Mouse (Mus musculus) left cerebral cortex, adult 2 months (tissue): Measurements from ENCODE around the gene Ngfr. TPM values are rescaled to one million over a fixed set of nuclear protein-coding genes. Genes with fewer than 3 reads are reported as not detected.
"Not testable (repeated sequence)": the region's sequence is repeated elsewhere in the genome, so short reads cannot be mapped to it uniquely, and the experiment has no call there.

Source experiments
- DNase-seq, 2 experiments: peaks; one replicate each; pipeline ENCODE4 v3.0.0; 2021 to 2022; ENCODE audit warnings: low spot score in 2 of 2, mixed read lengths in 1 of 2; ENCODE audit errors: extremely low spot score in 1 of 2
- H3K27ac ChIP-seq: fragments of 200-600 bp; 2 replicates; pipeline ENCODE4 v1.8.1; 2022
- H3K4me3 ChIP-seq: fragments of 200-600 bp; 2 replicates; pipeline ENCODE4 v1.8.1; 2022
- CTCF ChIP-seq: fragments of 200-600 bp; IDR thresholded peaks from 2 replicates; pipeline ENCODE4 v1.8.1; 2022; ENCODE audit warnings: antibody characterized with exemption, mild to moderate bottlenecking, moderate library complexity
- intact Hi-C: fragments of 180-260 bp; cut with DNase I; formaldehyde crosslinking; loops from one replicate; pipeline ENCODE4 v1.15.1; 2025
- total RNA-seq, 2 experiments: library from RNA; stranded (reverse); gene quantifications; 2 replicates each; pipeline ENCODE4 v1.2.3; 2021

Ngfr gene
- total RNA-seq, 2 experiments from 2014 or later, result 0.93 to 1.3 TPM

DNA sequence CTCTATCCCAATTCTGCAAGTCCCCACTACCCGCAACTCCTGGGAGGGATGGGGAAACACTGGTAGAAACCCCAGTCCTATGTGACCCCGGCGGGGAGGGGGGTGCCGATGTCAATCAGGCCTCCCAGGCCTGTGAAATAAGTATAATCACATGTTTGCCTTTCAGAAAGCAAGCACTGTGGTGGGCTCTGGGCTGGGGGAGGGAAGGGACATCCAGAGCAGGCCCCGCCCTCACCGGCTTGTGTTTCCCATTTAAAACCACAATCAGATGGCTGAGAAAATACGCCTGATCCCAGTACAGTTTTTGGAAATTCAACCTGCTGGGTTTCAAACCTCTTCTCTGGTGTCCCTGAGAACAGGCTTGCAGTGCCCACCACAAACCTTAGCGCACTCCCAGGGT, 27.2 kb upstream of the Ngfr start:
- DNase-seq, result no peak
- intact Hi-C loops, result no loop called here
- Histone ChIP-seq H3K27ac (no peak overlapping the region), H3K4me3 (no peak overlapping the region)
- TF ChIP-seq CTCF, result no peak

DNA sequence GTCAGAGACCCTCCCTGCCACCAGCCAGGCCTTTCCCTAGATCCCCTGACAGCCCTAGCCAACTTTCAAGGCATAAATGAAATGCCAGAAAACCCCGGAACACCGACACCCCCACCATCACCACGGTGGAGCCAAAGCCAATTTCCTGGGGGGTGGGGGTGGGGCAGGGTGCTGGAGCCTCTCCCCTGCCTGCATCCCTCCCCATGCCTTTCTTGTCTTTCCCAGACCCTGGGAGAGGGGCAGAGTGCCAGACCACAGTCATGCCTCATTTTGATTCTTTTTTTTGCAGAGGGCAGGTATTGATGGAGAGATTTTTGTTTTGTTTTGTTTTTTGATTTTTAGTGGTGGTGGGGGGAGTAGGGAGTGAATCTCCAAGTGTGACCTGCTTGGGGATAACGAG, 23.7 kb upstream of the Ngfr start:
- intact Hi-C loops, result no loop called here
- TF ChIP-seq CTCF, result no peak
- H3K27ac ChIP-seq, result no peak overlapping the region
- no peak for DNase-seq
- H3K4me3 ChIP-seq, result no peak overlapping the region

DNA sequence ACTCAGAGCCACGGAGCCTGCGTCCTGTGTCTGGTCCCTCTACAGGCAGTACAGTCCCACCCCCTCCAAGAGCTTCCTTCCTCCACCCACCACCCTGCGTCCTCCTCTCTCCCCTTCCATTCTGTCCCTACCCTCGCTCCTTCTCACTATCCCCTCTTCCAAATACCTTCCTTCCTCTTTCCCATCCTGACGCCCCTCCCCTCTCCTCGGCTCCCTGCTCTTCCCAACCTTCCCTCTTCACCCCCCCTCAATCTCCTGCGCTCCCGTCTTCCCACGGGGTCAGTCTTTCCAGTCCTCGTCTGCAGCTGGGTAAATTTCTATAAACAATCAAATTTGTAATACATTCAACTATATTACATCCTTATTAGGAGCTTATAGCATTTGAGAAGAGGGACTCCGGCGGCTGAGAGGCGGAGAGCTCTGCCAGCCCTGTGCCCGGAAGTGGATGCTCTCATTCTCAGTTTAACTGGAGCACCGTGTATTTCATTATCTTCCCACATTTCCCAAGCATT, 22.9 kb upstream of the Ngfr start:
- H3K27ac ChIP-seq, result no peak overlapping the region
- H3K4me3 ChIP-seq, result peak overlapping the region; percentile 38
- TF ChIP-seq CTCF, result no peak
- no peak for DNase-seq
- intact Hi-C loops, result no loop called here

DNA sequence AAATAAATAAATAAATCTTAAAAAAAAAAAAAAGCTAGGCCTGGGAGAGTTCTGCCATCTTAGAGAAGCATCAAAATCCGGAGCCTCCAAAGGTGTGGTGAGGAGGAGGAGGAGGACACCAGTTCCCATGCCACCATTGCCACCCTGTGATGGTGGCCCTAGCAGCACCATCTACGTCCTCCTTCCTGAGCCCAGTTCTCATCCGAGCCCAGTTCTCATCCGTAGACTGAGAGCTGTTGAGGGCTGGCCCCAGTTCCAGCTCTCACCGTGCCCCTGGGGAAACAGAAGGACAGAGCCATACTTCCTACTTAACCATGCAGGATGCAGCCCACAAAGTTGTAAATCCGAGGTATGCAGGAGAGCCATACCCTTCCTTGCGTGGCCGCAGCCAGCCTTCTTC, 22.4 kb upstream of the Ngfr start:
- intact Hi-C loops, result no loop called here
- no peak for DNase-seq
- peak overlapping the region; percentile 38 for H3K4me3 ChIP-seq
- H3K27ac ChIP-seq, result no peak overlapping the region
- TF ChIP-seq CTCF, result no peak

DNA sequence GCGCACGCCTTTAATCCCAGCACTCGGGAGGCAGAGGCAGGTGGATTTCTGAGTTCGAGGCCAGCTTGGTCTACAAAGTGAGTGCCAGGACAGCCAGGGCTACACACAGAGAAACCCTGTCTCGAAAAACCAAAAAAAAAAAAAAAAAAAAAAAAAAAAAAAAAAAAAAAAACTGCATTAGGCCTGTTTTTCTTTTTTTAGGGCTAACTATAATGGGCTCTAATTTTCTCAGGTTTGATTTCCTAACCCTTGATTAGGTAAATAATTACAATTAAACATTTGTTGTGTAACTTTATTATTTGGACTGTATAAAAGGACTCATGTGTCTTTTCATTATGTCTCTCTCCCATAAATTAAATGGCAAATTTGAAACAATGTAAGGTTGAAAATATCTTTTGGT, 19.8 kb upstream of the Ngfr start:
- H3K27ac ChIP-seq, DNase-seq, intact Hi-C loops, H3K4me3 ChIP-seq: not testable (repeated sequence)

DNA sequence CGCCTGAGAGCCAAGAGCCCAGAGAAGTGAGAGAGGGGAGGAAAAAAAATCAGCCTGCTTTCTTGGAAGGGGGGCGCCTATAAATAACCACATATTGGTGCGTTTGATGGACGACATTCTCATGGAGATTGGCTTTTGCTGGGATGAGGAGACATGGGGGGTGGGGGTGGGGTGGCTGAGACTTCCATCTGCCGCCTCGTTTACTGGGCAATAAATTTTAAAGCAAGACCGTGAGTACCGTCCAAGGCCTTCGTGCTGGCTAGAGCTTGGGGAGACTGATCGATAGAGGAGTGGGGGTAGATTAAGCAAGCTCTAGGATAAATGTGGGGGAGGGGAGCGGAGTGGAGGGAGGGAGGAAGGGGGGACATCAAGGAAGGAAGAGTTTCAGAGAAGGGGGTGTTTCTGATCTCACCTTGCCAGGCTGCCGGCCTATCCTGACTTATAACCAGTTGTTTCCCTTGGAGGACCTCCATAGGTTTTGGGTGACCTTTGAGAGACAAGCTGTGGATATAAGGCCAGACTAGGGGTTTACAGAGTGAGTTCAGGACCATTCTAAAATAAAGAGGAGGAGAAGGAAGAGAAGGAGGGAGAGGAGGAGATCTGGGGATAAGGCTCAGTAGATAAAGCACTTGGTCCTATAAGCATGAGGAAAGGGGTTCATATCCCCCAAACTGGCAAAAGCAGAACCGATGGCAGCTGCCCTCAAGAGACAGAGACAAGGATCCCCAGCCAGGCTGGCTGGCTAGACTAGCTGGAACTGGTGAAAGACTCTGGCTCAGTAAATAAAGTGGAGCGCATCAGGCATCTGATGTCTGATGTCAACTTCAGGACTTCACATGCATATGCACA, 10.9 kb upstream of the Ngfr start:
- Histone ChIP-seq H3K4me3 (no peak overlapping the region), H3K27ac (no peak overlapping the region)
- no peak for TF ChIP-seq CTCF
- DNase-seq, result no peak
- intact Hi-C loops, result no loop called here

DNA sequence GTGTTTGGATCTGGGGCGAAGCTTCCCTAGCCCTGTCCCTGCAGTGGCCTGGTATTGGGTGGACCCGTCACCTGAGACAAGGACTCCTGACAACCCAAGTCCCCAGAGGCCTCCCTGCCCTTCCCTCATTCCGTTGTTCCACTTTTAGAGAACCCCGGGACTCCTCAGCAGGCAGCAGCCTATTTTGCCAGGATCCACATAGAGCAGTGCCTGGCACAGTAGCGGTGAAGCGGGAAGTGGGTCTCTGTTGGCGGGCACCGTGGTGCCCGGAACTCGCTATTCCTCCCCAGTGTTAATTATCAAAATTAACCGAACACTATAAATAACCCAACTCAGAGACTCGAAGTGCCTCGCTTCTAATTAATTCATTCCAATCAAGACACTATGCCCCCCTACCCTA, 10.2 kb upstream of the Ngfr start:
- TF ChIP-seq CTCF, result no peak
- Histone ChIP-seq H3K4me3 (no peak overlapping the region), H3K27ac (no peak overlapping the region)
- DNase-seq, result no peak
- intact Hi-C loops, result no loop called here

DNA sequence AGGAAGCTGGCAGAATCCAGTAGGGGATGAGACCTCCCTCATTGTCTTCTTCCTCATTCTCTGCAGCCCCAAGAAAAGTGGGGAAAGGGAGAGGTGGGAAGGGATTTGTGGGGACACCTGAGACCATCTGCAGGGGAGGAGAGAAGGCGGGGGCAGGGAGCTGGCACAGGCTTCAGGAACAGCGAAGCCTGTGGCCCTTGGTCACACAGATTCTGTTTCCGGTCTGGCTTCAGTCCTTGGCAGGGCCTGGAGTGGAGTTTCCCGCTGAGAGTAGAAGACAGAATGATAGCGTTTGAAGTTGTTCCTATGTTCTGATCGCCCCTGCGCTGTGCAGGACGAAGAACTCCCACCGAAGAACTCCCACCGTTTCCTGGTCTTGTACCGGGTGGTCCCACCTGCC, 9.2 kb upstream of the Ngfr start:
- no peak for TF ChIP-seq CTCF
- Histone ChIP-seq H3K27ac (no peak overlapping the region), H3K4me3 (no peak overlapping the region)
- no peak for DNase-seq
- intact Hi-C loops, result no loop called here

DNA sequence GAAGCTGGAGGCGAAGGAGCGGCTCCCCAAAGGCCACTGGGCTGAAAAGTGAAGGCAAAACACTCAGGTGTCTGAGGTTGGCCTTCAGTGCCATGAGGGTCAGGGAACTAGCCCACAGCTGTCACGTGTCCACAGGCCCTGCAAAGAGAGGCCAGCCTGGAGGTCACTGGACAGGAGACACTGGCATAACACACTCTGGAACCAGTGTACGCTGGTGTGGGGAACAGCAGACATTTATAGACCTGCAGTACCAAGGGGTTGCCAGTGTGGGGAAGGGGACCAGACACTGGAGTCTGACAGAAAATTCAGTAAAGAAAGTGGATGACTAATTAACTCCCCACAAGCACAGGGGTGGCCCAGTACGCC, 8.6 kb upstream of the Ngfr start:
- no peak for DNase-seq

DNA sequence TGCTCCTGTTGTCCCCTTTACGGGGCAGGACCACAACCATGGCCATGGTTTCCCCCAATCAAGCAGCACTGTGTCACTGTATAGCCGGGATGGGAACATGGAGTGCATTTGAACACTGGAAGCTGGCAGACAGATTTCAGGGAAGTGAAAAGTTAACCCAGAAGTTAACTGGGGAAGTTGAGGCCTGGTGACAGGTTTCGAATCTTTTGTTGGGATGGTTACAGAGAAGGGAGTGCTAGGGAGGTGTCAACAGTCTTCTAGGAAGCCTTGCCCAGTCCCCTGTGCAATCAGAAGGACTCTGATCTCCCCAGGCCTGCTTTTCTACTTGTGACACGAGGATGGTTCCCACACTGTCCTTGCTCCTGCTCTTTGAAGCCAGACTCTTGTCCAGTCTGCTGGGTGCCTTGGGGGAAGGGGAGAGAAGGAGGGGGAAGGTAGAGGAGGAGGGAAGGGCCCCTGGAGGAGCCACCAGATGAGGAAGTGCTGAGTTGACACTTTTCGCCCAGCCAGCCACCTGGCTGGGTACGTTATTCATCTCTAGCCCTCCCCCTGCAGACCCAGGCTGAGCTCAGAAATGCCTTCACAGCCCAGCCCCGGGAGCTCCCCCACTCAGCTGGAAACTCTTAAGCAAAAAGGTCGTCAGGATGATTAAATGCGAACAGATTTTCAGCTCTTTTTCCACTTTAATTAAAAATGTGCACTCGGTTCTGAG, 8.1 kb upstream of the Ngfr start:
- no peak overlapping the region for H3K27ac ChIP-seq
- DNase-seq, result no peak
- no peak overlapping the region for H3K4me3 ChIP-seq
- no peak for TF ChIP-seq CTCF
- intact Hi-C loops, result no loop called here

More for the DNA sequence above, 8.6 kb upstream of the Ngfr start:
- no peak for TF ChIP-seq CTCF
- H3K27ac ChIP-seq, result no peak overlapping the region
- H3K4me3 ChIP-seq, result no peak overlapping the region
- intact Hi-C loops, result no loop called here

DNA sequence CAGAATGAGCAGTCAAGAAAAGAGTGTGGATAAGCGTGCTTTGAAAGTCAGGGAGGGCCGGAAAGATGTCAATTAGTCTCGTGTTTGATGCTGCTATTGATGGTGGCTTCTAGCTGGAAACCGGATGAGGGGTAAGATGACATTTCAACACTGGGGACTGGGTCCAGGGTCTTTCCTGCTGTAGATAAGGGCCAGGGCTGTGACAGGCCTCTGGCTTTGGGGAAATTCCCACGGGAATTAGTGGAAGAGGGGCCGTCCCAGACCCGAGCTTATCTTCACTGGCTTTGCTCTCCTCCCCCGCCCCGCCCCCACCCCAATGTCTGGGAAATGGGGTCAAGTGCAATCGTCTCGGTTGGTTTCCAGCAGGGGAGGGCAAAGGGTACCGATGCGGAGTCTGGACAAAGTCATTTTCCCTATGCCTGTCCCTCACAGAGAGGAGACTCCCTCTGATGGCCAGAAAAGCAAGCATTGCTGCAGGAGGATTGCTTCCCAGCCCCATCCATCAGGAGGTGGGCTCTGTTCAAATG, 7.2 kb upstream of the Ngfr start:
- Histone ChIP-seq H3K4me3 (no peak overlapping the region), H3K27ac (no peak overlapping the region)
- DNase-seq, result no peak
- intact Hi-C loops, result no loop called here
- TF ChIP-seq CTCF, result no peak

DNA sequence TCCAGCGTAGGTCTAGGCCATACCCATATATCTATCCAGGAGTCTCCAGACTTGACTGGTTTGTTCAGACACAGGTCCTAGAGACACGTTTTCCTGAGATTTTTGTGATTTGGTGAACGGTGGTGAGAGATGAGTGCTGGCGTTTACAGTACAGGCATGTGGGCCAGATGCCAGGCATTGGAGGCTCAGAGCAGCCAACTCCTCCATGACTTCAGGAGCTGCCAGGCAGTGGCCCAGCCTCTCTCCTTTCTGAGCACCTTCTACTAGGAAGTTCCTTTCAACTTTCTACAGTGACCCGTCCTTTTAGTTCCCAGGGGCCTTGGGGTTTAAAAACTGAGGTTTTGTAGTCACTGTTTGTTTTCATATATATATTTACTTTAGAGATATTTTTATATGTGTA, 6.0 kb upstream of the Ngfr start:
- no peak overlapping the region for H3K4me3 ChIP-seq
- no peak for DNase-seq
- intact Hi-C loops, result no loop called here
- H3K27ac ChIP-seq, result no peak overlapping the region
- TF ChIP-seq CTCF, result no peak

DNA sequence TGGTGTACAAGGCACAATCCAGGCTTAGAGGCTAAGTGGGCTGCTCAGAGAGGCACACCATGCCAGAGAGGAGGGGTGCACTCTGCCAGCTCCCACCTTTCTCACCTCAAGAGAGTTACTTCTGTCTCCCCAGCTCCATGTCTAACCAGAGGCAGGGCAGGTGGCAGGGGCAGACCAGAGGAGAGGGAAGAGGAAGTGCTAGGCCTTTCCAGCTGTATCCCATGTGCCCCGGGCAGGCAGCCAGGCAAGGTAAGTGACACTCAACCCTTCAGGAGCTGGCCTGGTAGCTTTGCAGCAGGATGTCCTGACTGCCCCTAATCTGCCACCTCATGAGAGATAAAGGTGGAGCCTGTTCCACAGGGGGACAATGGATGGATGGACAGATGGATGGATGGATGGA, 5.2 kb upstream of the Ngfr start:
- TF ChIP-seq CTCF, result no peak
- no peak overlapping the region for H3K27ac ChIP-seq
- intact Hi-C loops, result no loop called here
- DNase-seq, result no peak
- no peak overlapping the region for H3K4me3 ChIP-seq
